Mouse (Mus musculus): ENCODE results near the gene Sh3pxd2b. TPM values are rescaled to one million over a fixed set of nuclear protein-coding genes. Genes with fewer than 3 reads are reported as not detected.

Sh3pxd2b gene
- polyA plus RNA-seq, 1 experiment from 2014 or later = 1.3 TPM

DNA sequence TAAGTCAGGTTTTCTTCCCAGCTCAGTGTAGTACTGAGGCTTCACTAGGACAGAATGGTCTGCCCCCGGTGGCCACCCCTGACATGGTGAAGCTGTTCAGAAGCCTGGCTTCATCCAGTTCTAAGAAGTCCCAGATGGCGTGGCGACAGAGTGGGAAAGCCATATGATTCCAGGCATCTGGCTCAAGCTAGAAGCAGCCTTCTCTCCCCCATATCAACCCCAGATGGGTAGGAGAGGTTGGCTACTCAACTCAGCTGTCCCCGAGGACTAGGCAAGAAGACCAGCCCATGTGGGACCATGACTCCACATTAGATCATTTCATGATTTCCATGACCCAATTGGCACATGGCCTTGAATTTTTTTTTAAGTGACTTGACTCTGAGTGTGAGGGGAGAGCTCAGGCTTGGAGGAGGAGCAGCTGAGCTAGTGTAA is 27.5 kb downstream of the Sh3pxd2b start:
- Histone ChIP-seq H3K4me1 (ENCODE audit: control insufficient read depth, low read depth, low read length) (no peaks in the 10 kb centered on the region), H3K36me3 (ENCODE audit: control insufficient read depth, insufficient read depth) (no peaks in the 10 kb centered on the region), H3K4me3 (ENCODE audit: low read depth, low read length) (no peak overlapping the region), H3K9me3 (replicated peaks; ENCODE audit: control insufficient read depth, low read length) (no peaks in the 10 kb centered on the region), H3K9ac (ENCODE audit: low read depth, low read length) (no peak overlapping the region), H3K4me2 (ENCODE audit: low read depth, low read length) (no peak overlapping the region), H3K27ac (ENCODE audit: low read length) (no peak overlapping the region), H3K27me3 (ENCODE audit: control insufficient read depth, insufficient read depth, low read depth, low read length) (no peaks in the 10 kb centered on the region)
- WGBS (ENCODE audit: insufficient replicate concordance) = 84% methylated on average over 4 of the region's 4 CpGs
- no peak for ATAC-seq (ENCODE audit: low read depth)

DNA sequence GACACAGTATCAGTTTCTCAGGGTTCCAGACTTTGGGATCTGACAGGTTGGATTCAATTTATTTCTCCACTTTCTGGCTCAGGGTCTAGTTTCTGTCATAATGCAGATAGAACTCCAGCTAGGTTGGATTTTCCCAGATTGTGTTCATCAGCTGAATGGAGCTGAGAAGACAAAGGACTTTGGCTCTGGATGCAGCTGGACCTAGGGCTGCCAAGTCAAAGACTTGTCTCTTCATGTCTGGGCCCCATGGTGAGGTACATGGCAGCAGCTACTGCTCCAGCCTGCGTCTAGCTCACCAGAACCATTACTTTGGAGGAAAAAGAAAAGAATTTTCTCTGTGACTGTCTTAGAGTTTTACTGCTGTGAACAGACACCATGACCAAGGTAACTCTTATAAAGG is 28.5 kb downstream of the Sh3pxd2b start:
- H3K9ac ChIP-seq (ENCODE audit: low read depth, low read length) = no peak overlapping the region
- no peak for ATAC-seq (ENCODE audit: low read depth)
- H3K4me2 ChIP-seq (ENCODE audit: low read depth, low read length) = no peak overlapping the region
- no peaks in the 10 kb centered on the region for H3K36me3 ChIP-seq (ENCODE audit: control insufficient read depth, insufficient read depth)
- no peak overlapping the region for H3K27ac ChIP-seq (ENCODE audit: low read length)
- H3K27me3 ChIP-seq (ENCODE audit: control insufficient read depth, insufficient read depth, low read depth, low read length) = no peaks in the 10 kb centered on the region
- H3K4me1 ChIP-seq (ENCODE audit: control insufficient read depth, low read depth, low read length) = no peaks in the 10 kb centered on the region
- no peak overlapping the region for H3K4me3 ChIP-seq (ENCODE audit: low read depth, low read length)
- no peaks in the 10 kb centered on the region for H3K9me3 ChIP-seq (replicated peaks; ENCODE audit: control insufficient read depth, low read length)
- WGBS (ENCODE audit: insufficient replicate concordance) = 65% methylated on average over 1 of the region's 1 CpGs

- no peak overlapping the region for H3K9ac ChIP-seq (ENCODE audit: low read depth, low read length)
- no peaks in the 10 kb centered on the region for H3K27me3 ChIP-seq (ENCODE audit: control insufficient read depth, insufficient read depth, low read depth, low read length)
- no peaks in the 10 kb centered on the region for H3K36me3 ChIP-seq (ENCODE audit: control insufficient read depth, insufficient read depth)
- H3K4me2 ChIP-seq (ENCODE audit: low read depth, low read length) = no peak overlapping the region
- H3K4me3 ChIP-seq (ENCODE audit: low read depth, low read length) = no peak overlapping the region
- H3K27ac ChIP-seq (ENCODE audit: low read length) = no peak overlapping the region
- no peak for ATAC-seq (ENCODE audit: low read depth)
- H3K9me3 ChIP-seq (replicated peaks; ENCODE audit: control insufficient read depth, low read length) = no peaks in the 10 kb centered on the region
- H3K4me1 ChIP-seq (ENCODE audit: control insufficient read depth, low read depth, low read length) = no peaks in the 10 kb centered on the region
Measured at GRCm38 (mm10) chr11:32379910-32380309, 32.3 kb downstream of the Sh3pxd2b start.

- H3K36me3 ChIP-seq (ENCODE audit: control insufficient read depth, insufficient read depth) = no peaks in the 10 kb centered on the region
- H3K27ac ChIP-seq (ENCODE audit: low read length) = no peak overlapping the region
- no peaks in the 10 kb centered on the region for H3K9me3 ChIP-seq (replicated peaks; ENCODE audit: control insufficient read depth, low read length)
- WGBS (ENCODE audit: insufficient replicate concordance) = 52% methylated on average over 10 of the region's 10 CpGs
- H3K4me3 ChIP-seq (ENCODE audit: low read depth, low read length) = no peak overlapping the region
- H3K4me1 ChIP-seq (ENCODE audit: control insufficient read depth, low read depth, low read length) = no peaks in the 10 kb centered on the region
- ATAC-seq (ENCODE audit: low read depth) = no peak
- H3K9ac ChIP-seq (ENCODE audit: low read depth, low read length) = no peak overlapping the region
- H3K27me3 ChIP-seq (ENCODE audit: control insufficient read depth, insufficient read depth, low read depth, low read length) = no peaks in the 10 kb centered on the region
- no peak overlapping the region for H3K4me2 ChIP-seq (ENCODE audit: low read depth, low read length)
Measured at GRCm38 (mm10) chr11:32383341-32384134, 35.9 kb downstream of the Sh3pxd2b start.

GRCm38 (mm10) chr11:32384135-32384801 is 36.6 kb downstream of the Sh3pxd2b start:
- Histone ChIP-seq H3K9me3 (replicated peaks; ENCODE audit: control insufficient read depth, low read length) (no peaks in the 10 kb centered on the region), H3K36me3 (ENCODE audit: control insufficient read depth, insufficient read depth) (no peaks in the 10 kb centered on the region), H3K4me2 (ENCODE audit: low read depth, low read length) (no peak overlapping the region), H3K9ac (ENCODE audit: low read depth, low read length) (no peak overlapping the region), H3K27ac (ENCODE audit: low read length) (no peak overlapping the region), H3K4me3 (ENCODE audit: low read depth, low read length) (no peak overlapping the region), H3K4me1 (ENCODE audit: control insufficient read depth, low read depth, low read length) (no peaks in the 10 kb centered on the region), H3K27me3 (ENCODE audit: control insufficient read depth, insufficient read depth, low read depth, low read length) (no peaks in the 10 kb centered on the region)
- no peak for ATAC-seq (ENCODE audit: low read depth)
- 51% methylated on average over 7 of the region's 7 CpGs for WGBS (ENCODE audit: insufficient replicate concordance)

GRCm38 (mm10) chr11:32386043-32386442 is 38.4 kb downstream of the Sh3pxd2b start:
- Histone ChIP-seq H3K36me3 (ENCODE audit: control insufficient read depth, insufficient read depth) (no peaks in the 10 kb centered on the region), H3K27me3 (ENCODE audit: control insufficient read depth, insufficient read depth, low read depth, low read length) (no peaks in the 10 kb centered on the region), H3K4me3 (ENCODE audit: low read depth, low read length) (no peak overlapping the region), H3K4me1 (ENCODE audit: control insufficient read depth, low read depth, low read length) (no peaks in the 10 kb centered on the region), H3K27ac (ENCODE audit: low read length) (no peak overlapping the region), H3K9ac (ENCODE audit: low read depth, low read length) (no peak overlapping the region), H3K9me3 (replicated peaks; ENCODE audit: control insufficient read depth, low read length) (no peaks in the 10 kb centered on the region), H3K4me2 (ENCODE audit: low read depth, low read length) (no peak overlapping the region)
- WGBS (ENCODE audit: insufficient replicate concordance) = 79% methylated on average over 2 of the region's 2 CpGs
- no peak for ATAC-seq (ENCODE audit: low read depth)

- no peak for ATAC-seq (ENCODE audit: low read depth)
- WGBS (ENCODE audit: insufficient replicate concordance) = 62% methylated on average over 2 of the region's 2 CpGs
- Histone ChIP-seq H3K4me2 (ENCODE audit: low read depth, low read length) (no peak overlapping the region), H3K4me3 (ENCODE audit: low read depth, low read length) (no peak overlapping the region), H3K27me3 (ENCODE audit: control insufficient read depth, insufficient read depth, low read depth, low read length) (no peaks in the 10 kb centered on the region), H3K36me3 (ENCODE audit: control insufficient read depth, insufficient read depth) (no peaks in the 10 kb centered on the region), H3K9ac (ENCODE audit: low read depth, low read length) (no peak overlapping the region), H3K4me1 (ENCODE audit: control insufficient read depth, low read depth, low read length) (no peaks in the 10 kb centered on the region), H3K27ac (ENCODE audit: low read length) (no peak overlapping the region), H3K9me3 (replicated peaks; ENCODE audit: control insufficient read depth, low read length) (no peaks in the 10 kb centered on the region)
Measured at GRCm38 (mm10) chr11:32388064-32388463, 40.4 kb downstream of the Sh3pxd2b start.

GRCm38 (mm10) chr11:32393095-32393494 is 45.5 kb downstream of the Sh3pxd2b start:
- Histone ChIP-seq H3K4me2 (ENCODE audit: low read depth, low read length) (no peak overlapping the region), H3K27me3 (ENCODE audit: control insufficient read depth, insufficient read depth, low read depth, low read length) (no peaks in the 10 kb centered on the region), H3K9ac (ENCODE audit: low read depth, low read length) (no peak overlapping the region), H3K4me1 (ENCODE audit: control insufficient read depth, low read depth, low read length) (no peaks in the 10 kb centered on the region), H3K27ac (ENCODE audit: low read length) (no peak overlapping the region), H3K36me3 (ENCODE audit: control insufficient read depth, insufficient read depth) (no peaks in the 10 kb centered on the region), H3K4me3 (ENCODE audit: low read depth, low read length) (no peak overlapping the region), H3K9me3 (replicated peaks; ENCODE audit: control insufficient read depth, low read length) (no peaks in the 10 kb centered on the region)
- 43% methylated on average over 2 of the region's 2 CpGs for WGBS (ENCODE audit: insufficient replicate concordance)
- no peak for ATAC-seq (ENCODE audit: low read depth)

- WGBS (ENCODE audit: insufficient replicate concordance) = 61% methylated on average over 6 of the region's 6 CpGs
- Histone ChIP-seq H3K27me3 (ENCODE audit: control insufficient read depth, insufficient read depth, low read depth, low read length) (no peaks in the 10 kb centered on the region), H3K9ac (ENCODE audit: low read depth, low read length) (no peak overlapping the region), H3K36me3 (ENCODE audit: control insufficient read depth, insufficient read depth) (no peaks in the 10 kb centered on the region), H3K27ac (ENCODE audit: low read length) (no peak overlapping the region), H3K4me3 (ENCODE audit: low read depth, low read length) (no peak overlapping the region), H3K4me1 (ENCODE audit: control insufficient read depth, low read depth, low read length) (no peaks in the 10 kb centered on the region), H3K4me2 (ENCODE audit: low read depth, low read length) (no peak overlapping the region), H3K9me3 (replicated peaks; ENCODE audit: control insufficient read depth, low read length) (no peaks in the 10 kb centered on the region)
- no peak for ATAC-seq (ENCODE audit: low read depth)
Measured at GRCm38 (mm10) chr11:32395791-32396190, 48.2 kb downstream of the Sh3pxd2b start.
